Mouse (Mus musculus) lung, postnatal 0 days (tissue): ENCODE data around the gene Ranbp17. TPM values are rescaled to one million over a fixed set of nuclear protein-coding genes. Genes with fewer than 3 reads are reported as not detected.

Experiments
- ATAC-seq: fragments of 200-750 bp; cut with Nextera tagmentation; 2 replicates; pipeline ENCODE4 v1.8.0; 2017; ENCODE audit warnings: moderate library complexity
- DNase-seq: peaks from one replicate; pipeline ENCODE4 v3.0.0-alpha.2; 2016; ENCODE audit warnings: low spot score
- H3K27ac ChIP-seq: fragments of 300-500 bp; sonication (generic); 2 replicates; pipeline ENCODE4 v1.5.1; 2014; ENCODE audit warnings: antibody characterized with exemption, mild to moderate bottlenecking, low read length, mixed read lengths
- H3K27me3 ChIP-seq: fragments of 300-500 bp; sonication (generic); replicated peaks from 2 replicates; pipeline ENCODE4 v1.6.1; 2014; ENCODE audit warnings: low read length, mixed read lengths; ENCODE audit not compliant: insufficient read depth
- H3K36me3 ChIP-seq: fragments of 300-500 bp; sonication (generic); 2 replicates; pipeline ENCODE4 v1.6.1; 2014; ENCODE audit warnings: low read length, mixed read lengths; ENCODE audit not compliant: insufficient read depth
- H3K4me1 ChIP-seq: fragments of 300-500 bp; sonication (generic); 2 replicates; pipeline ENCODE4 v1.6.1; 2014; ENCODE audit warnings: antibody characterized with exemption, low read depth, low read length, mixed read lengths; ENCODE audit not compliant: insufficient read depth
- H3K4me2 ChIP-seq: fragments of 300-500 bp; sonication (generic); replicated peaks from 2 replicates; pipeline ENCODE4 v1.6.1; 2014; ENCODE audit warnings: low read depth, mild to moderate bottlenecking, low read length, moderate library complexity, mixed read lengths
- H3K4me3 ChIP-seq: fragments of 300-500 bp; sonication (generic); 2 replicates; pipeline ENCODE4 v1.5.1; 2014; ENCODE audit warnings: low read depth, low read length
- H3K9ac ChIP-seq: fragments of 300-500 bp; sonication (generic); replicated peaks from 2 replicates; pipeline ENCODE4 v1.6.1; 2014; ENCODE audit warnings: low read depth, mild to moderate bottlenecking
- H3K9me3 ChIP-seq: fragments of 300-500 bp; sonication (generic); 2 replicates; pipeline ENCODE4 v1.6.1; 2016; ENCODE audit warnings: low read length, mixed read lengths
- CTCF ChIP-seq: IDR thresholded peaks from 2 replicates; pipeline ENCODE4 v1.5.1; 2016; ENCODE audit warnings: antibody characterized with exemption, mild to moderate bottlenecking
- EP300 ChIP-seq: IDR thresholded peaks from 2 replicates; pipeline ENCODE4 v1.6.1; 2016; ENCODE audit warnings: antibody characterized with exemption, mild to moderate bottlenecking, control low read depth
- WGBS: fragments of 180-500 bp; shearing (Covaris S2); extraction: QIAGEN DNeasy Blood & Tissue Kit; methylation state at CpG from one replicate; pipeline ENCODE4 v1.1.7; 2014; 5-methylcytosine and 5-hydroxymethylcytosine counted together
- polyA plus RNA-seq: library from polyadenylated mRNA; unstranded; fragments of >200 nt; fragmentation: Nextera tagmentation; extraction: Ambion mirVana; gene quantifications from 2 replicates; pipeline ENCODE4 v1.2.1, GENCODE M21; 2015

Gene Ranbp17
- polyA plus RNA-seq, 1 experiment from 2014 or later, result 2.5 TPM

- Histone ChIP-seq H3K4me2 (no peak overlapping the region), H3K4me1 (no peaks in the 10 kb centered on the region), H3K36me3 (no peaks in the 10 kb centered on the region), H3K9ac (no peak overlapping the region), H3K27me3 (peaks cover 58% of the 10 kb centered on the region), H3K4me3 (no peak overlapping the region), H3K9me3 (no peaks in the 10 kb centered on the region), H3K27ac (no peak overlapping the region)
- TF ChIP-seq CTCF (no peak), EP300 (no peak)
- DNase-seq, result no peak
- no peak for ATAC-seq
- WGBS, result under 1% methylated on average over 11 of the region's 12 CpGs
These were observed 319.9 kb downstream of the Ranbp17 start for GRCm38 (mm10) chr11:33193695-33194094.

- H3K27ac ChIP-seq, result no peak overlapping the region
- TF ChIP-seq EP300, result no peak
- no peak for TF ChIP-seq CTCF
- H3K4me3 ChIP-seq, result no peak overlapping the region
- H3K36me3 ChIP-seq, result no peaks in the 10 kb centered on the region
- 78% methylated on average over 3 of the region's 3 CpGs for WGBS
- no peak overlapping the region for H3K9ac ChIP-seq
- ATAC-seq, result no peak
- no peaks in the 10 kb centered on the region for H3K9me3 ChIP-seq
- no peaks in the 10 kb centered on the region for H3K4me1 ChIP-seq
- DNase-seq, result no peak
- H3K4me2 ChIP-seq, result no peak overlapping the region
- H3K27me3 ChIP-seq, result peaks cover 14% of the 10 kb centered on the region; the same call in 1 of the 2 replicates
These were observed 331.7 kb downstream of the Ranbp17 start for GRCm38 (mm10) chr11:33181804-33182203.

- no peaks in the 10 kb centered on the region for H3K4me1 ChIP-seq
- WGBS, result 4% methylated on average over 18 of the region's 18 CpGs
- ATAC-seq (no peak), DNase-seq (no peak)
- H3K27ac ChIP-seq, result no peak overlapping the region
- H3K4me3 ChIP-seq, result 0 out of 2 replicates have a peak overlapping the region, but pooled peaks have one; percentile 5
- H3K9ac ChIP-seq, result no peak overlapping the region
- peaks cover 15% of the 10 kb centered on the region; the same call in 1 of the 2 replicates for H3K27me3 ChIP-seq
- H3K36me3 ChIP-seq, result no peaks in the 10 kb centered on the region
- H3K4me2 ChIP-seq, result peak overlapping the region; percentile 36
- TF ChIP-seq CTCF (no peak), EP300 (no peak)
- no peaks in the 10 kb centered on the region for H3K9me3 ChIP-seq
These were observed 332.8 kb downstream of the Ranbp17 start for GRCm38 (mm10) chr11:33180701-33181116.

GRCm38 (mm10) chr11:33179802-33180201 is 333.7 kb downstream of the Ranbp17 start:
- 62% methylated on average over 1 of the region's 1 CpGs for WGBS
- no peak for ATAC-seq

GRCm38 (mm10) chr11:33176525-33177245 is 336.9 kb downstream of the Ranbp17 start:
- H3K9ac ChIP-seq, result no peak overlapping the region
- H3K27ac ChIP-seq, result no peak overlapping the region
- TF ChIP-seq EP300 (no peak), CTCF (peak; percentile 89)
- 32% methylated on average over 20 of the region's 20 CpGs for WGBS
- no peak overlapping the region for H3K4me3 ChIP-seq
- ATAC-seq, result no peak
- peaks cover 15% of the 10 kb centered on the region for H3K27me3 ChIP-seq
- no peak overlapping the region for H3K4me2 ChIP-seq
- no peaks in the 10 kb centered on the region for H3K36me3 ChIP-seq
- H3K4me1 ChIP-seq, result no peaks in the 10 kb centered on the region
- H3K9me3 ChIP-seq, result no peaks in the 10 kb centered on the region
- peak; percentile 66 for DNase-seq

More at GRCm38 (mm10) chr11:33179802-33180201, 333.7 kb downstream of the Ranbp17 start:
- TF ChIP-seq CTCF (no peak), EP300 (no peak)
- no peak overlapping the region for H3K9ac ChIP-seq
- no peaks in the 10 kb centered on the region for H3K9me3 ChIP-seq
- peaks cover 15% of the 10 kb centered on the region; the same call in 1 of the 2 replicates for H3K27me3 ChIP-seq
- no peaks in the 10 kb centered on the region for H3K4me1 ChIP-seq
- H3K4me2 ChIP-seq, result no peak overlapping the region
- H3K36me3 ChIP-seq, result no peaks in the 10 kb centered on the region
- no peak overlapping the region for H3K27ac ChIP-seq
- DNase-seq, result no peak
- H3K4me3 ChIP-seq, result no peak overlapping the region

- TF ChIP-seq EP300, result no peak
- no peak for TF ChIP-seq CTCF
- ATAC-seq, result no peak
- WGBS, result 39% methylated on average over 3 of the region's 3 CpGs
- H3K4me3 ChIP-seq, result no peak overlapping the region
- no peaks in the 10 kb centered on the region for H3K36me3 ChIP-seq
- no peak overlapping the region for H3K9ac ChIP-seq
- H3K4me2 ChIP-seq, result no peak overlapping the region
- no peaks in the 10 kb centered on the region for H3K9me3 ChIP-seq
- DNase-seq, result no peak
- H3K4me1 ChIP-seq, result no peaks in the 10 kb centered on the region
- no peak overlapping the region for H3K27ac ChIP-seq
- H3K27me3 ChIP-seq, result peaks cover 18% of the 10 kb centered on the region
These were observed 337.8 kb downstream of the Ranbp17 start for GRCm38 (mm10) chr11:33175768-33176167.
